Mouse (Mus musculus) kidney, embryonic 16.5 days (tissue): ENCODE data around the gene Scarb1. TPM values are rescaled to one million over a fixed set of nuclear protein-coding genes. Genes with fewer than 3 reads are reported as not detected.
A peak's percentile ranks its signal among the peaks of the same experiment; 100 is the strongest.

ENCODE experiments used
- ATAC-seq: fragments of 200-750 bp; cut with Nextera tagmentation; 2 replicates; pipeline ENCODE4 v1.8.0; 2017; ENCODE audit warnings: moderate TSS enrichment; ENCODE audit not compliant: low FRiP score, low TSS enrichment
- H3K27ac ChIP-seq: fragments of 300-500 bp; sonication (generic); 2 replicates; pipeline ENCODE4 v1.5.1; 2014; ENCODE audit warnings: low read length
- H3K27me3 ChIP-seq: fragments of 300-500 bp; sonication (generic); 2 replicates; pipeline ENCODE4 v1.6.1; 2014; ENCODE audit warnings: low read length, control low read depth, mixed read lengths; ENCODE audit not compliant: insufficient read depth
- H3K36me3 ChIP-seq: fragments of 300-500 bp; sonication (generic); 2 replicates; pipeline ENCODE4 v1.6.1; 2014; ENCODE audit warnings: low read length, control low read depth, mixed read lengths; ENCODE audit not compliant: insufficient read depth
- H3K4me1 ChIP-seq: fragments of 300-500 bp; sonication (generic); 2 replicates; pipeline ENCODE4 v1.6.1; 2014; ENCODE audit warnings: low read length, control low read depth, mixed read lengths; ENCODE audit not compliant: insufficient read depth
- H3K4me2 ChIP-seq: fragments of 300-500 bp; sonication (generic); replicated peaks from 2 replicates; pipeline ENCODE4 v1.6.1; 2014; ENCODE audit warnings: low read depth, low read length
- H3K4me3 ChIP-seq: fragments of 300-500 bp; sonication (generic); 2 replicates; pipeline ENCODE4 v1.5.1; 2014; ENCODE audit warnings: mild to moderate bottlenecking, low read length
- H3K9ac ChIP-seq: fragments of 300-500 bp; sonication (generic); replicated peaks from 2 replicates; pipeline ENCODE4 v1.6.1; 2014; ENCODE audit warnings: low read length
- H3K9me3 ChIP-seq: fragments of 300-500 bp; sonication (generic); 2 replicates; pipeline ENCODE4 v1.6.1; 2016; ENCODE audit warnings: low read length, control low read depth
- WGBS: fragments of 180-500 bp; shearing (Covaris S2); extraction: QIAGEN DNeasy Blood & Tissue Kit; methylation state at CpG from one replicate; pipeline ENCODE4 v1.1.7; 2014; 5-methylcytosine and 5-hydroxymethylcytosine counted together
- polyA plus RNA-seq: library from polyadenylated mRNA; unstranded; fragments of >200 nt; fragmentation: Nextera tagmentation; extraction: Ambion mirVana; gene quantifications from 2 replicates; pipeline ENCODE4 v1.2.1, GENCODE M21; 2015

Gene Scarb1
- polyA plus RNA-seq, 1 experiment from 2014 or later, result 103 TPM

DNA sequence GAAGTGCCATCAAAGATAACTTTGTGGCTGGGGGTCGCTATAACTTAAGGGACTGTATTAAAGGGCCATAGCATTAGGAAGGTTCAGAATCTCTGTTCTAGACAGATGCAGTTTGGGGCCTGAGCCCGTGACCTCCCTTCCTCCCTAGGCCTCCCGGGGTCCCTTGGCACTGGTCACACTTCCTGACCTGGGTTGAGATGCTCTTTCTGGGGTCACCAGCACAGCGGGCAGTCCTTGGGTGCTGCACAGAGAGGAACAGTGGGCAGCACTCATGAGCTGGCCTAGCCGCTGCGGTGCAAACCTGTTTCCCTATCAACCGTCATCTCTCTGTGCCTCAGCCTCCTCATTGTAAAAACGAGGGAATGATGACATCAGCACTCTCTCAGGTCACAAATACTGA lies 71.5 kb downstream of the Scarb1 start:
- no peak for ATAC-seq
- no peak overlapping the region for H3K27ac ChIP-seq
- H3K4me1 ChIP-seq, result peaks cover 28% of the 10 kb centered on the region
- no peak overlapping the region for H3K4me2 ChIP-seq
- H3K36me3 ChIP-seq, result no peaks in the 10 kb centered on the region
- WGBS, result 87% methylated on average over 8 of the region's 8 CpGs
- H3K9me3 ChIP-seq, result peaks cover 3% of the 10 kb centered on the region; the same call in 1 of the 2 replicates
- H3K4me3 ChIP-seq, result no peak overlapping the region
- no peaks in the 10 kb centered on the region for H3K27me3 ChIP-seq
- H3K9ac ChIP-seq, result no peak overlapping the region

DNA sequence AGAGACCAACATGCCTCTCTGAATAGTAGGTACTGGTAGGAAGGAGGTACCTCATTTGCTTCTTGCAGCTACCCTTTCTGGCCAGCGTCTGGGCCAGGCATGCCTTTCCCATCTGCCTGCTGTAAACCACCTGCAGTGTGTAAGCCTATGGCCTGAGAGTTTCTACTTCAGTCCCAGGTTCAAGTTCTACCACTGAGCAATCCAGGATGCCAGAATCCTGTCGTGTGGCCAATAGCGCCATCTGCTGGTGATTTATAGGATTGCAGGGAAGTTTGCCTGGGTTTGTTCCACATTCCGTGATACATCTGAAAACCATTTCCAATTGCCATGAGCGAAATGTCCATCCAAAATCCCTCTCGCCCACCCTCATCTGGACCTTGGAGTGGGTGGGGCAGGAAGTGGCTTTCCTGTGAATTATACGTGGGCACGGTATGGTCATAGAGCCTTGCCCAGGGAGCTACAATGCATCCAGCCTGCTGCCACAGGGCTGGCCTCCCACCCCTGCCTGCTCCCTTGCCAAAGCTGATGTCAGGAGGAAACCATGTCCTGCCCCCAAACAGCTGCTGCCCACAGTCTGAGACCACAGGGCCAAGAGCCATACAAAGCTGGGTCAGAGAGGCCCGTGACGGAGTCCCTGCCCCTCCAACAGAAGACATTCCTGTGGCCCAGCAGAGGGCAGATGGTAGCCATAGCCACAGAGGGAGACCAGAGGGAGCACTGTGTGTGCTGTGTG lies 72.7 kb downstream of the Scarb1 start:
- no peak for ATAC-seq
- H3K4me1 ChIP-seq, result peaks cover 26% of the 10 kb centered on the region
- WGBS, result 18% methylated on average over 10 of the region's 10 CpGs
- H3K9me3 ChIP-seq, result peaks cover 3% of the 10 kb centered on the region; the same call in 1 of the 2 replicates
- no peak overlapping the region for H3K9ac ChIP-seq
- H3K27ac ChIP-seq, result no peak overlapping the region
- H3K4me2 ChIP-seq, result peak overlapping the region; percentile 51
- H3K4me3 ChIP-seq, result no peak overlapping the region
- no peaks in the 10 kb centered on the region for H3K27me3 ChIP-seq
- H3K36me3 ChIP-seq, result no peaks in the 10 kb centered on the region

DNA sequence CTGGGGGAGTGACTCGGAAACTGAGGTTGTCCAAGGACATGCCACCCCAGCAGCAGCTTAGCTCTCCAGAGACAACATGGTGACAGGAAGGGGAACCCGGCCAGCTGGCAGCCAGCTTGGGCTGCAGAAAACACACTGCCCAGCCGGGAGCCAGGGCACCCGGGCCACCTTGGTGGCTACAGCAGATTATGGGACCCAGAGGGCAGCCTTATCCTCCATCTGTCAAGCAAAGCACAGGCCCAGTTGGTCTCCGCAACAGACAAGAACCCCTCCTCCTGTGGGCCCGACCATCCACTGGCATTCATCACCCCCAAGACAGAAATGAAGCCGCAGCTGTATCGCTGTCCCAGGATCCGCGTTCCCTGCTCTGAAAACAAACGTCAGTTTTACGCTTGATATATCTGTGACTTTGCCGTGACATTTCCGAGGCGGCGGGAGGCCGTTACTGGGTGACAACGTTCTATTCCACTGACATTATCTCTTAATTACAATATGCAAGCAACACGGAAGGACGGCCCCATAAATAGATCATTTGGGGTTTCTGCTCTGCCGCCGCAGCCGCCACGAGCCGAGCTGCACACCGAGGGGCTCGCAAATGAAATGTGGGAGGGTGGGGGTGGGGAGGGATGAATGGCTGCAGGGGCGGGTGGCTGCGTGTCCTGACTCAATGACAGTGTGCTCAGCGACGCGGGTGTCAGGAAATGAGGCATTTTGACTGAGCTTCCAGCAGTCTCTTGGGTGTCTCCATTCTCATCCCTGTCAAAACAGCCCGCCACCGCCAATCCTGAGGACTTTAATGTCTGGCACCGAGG lies 73.5 kb downstream of the Scarb1 start:
- peaks cover 26% of the 10 kb centered on the region for H3K4me1 ChIP-seq
- peak overlapping the region; percentile 17 for H3K4me3 ChIP-seq
- no peak overlapping the region for H3K9ac ChIP-seq
- no peak for ATAC-seq
- no peaks in the 10 kb centered on the region for H3K27me3 ChIP-seq
- 18% methylated on average over 35 of the region's 35 CpGs for WGBS
- peak overlapping the region; percentile 51 for H3K4me2 ChIP-seq
- no peak overlapping the region for H3K27ac ChIP-seq
- no peaks in the 10 kb centered on the region for H3K36me3 ChIP-seq
- peaks cover 3% of the 10 kb centered on the region; the same call in 1 of the 2 replicates for H3K9me3 ChIP-seq

DNA sequence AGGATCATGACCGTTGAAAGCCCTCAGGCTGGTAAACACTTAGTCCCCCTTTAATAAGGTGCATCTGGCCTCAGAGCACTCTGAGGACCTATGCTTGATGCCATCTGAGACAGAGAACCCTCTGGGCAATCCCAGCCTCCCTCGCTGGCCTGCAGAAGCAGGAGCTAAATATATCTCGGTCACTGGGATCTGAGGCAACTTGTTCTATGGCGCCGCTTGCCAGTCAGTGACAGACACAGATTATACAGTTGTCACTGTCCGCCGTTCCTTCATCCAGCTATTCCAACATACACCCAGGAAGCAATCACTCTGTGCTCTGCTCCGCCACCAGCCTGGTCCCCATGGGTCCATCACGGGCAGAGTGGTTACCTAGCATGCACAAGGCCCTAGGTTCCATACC lies 74.8 kb downstream of the Scarb1 start:
- H3K27me3 ChIP-seq, result no peaks in the 10 kb centered on the region
- peaks cover 3% of the 10 kb centered on the region; the same call in 1 of the 2 replicates for H3K9me3 ChIP-seq
- H3K9ac ChIP-seq, result no peak overlapping the region
- 77% methylated on average over 9 of the region's 9 CpGs for WGBS
- peaks cover 26% of the 10 kb centered on the region for H3K4me1 ChIP-seq
- no peak overlapping the region for H3K4me3 ChIP-seq
- ATAC-seq, result no peak
- H3K27ac ChIP-seq, result no peak overlapping the region
- H3K4me2 ChIP-seq, result no peak overlapping the region
- no peaks in the 10 kb centered on the region for H3K36me3 ChIP-seq

DNA sequence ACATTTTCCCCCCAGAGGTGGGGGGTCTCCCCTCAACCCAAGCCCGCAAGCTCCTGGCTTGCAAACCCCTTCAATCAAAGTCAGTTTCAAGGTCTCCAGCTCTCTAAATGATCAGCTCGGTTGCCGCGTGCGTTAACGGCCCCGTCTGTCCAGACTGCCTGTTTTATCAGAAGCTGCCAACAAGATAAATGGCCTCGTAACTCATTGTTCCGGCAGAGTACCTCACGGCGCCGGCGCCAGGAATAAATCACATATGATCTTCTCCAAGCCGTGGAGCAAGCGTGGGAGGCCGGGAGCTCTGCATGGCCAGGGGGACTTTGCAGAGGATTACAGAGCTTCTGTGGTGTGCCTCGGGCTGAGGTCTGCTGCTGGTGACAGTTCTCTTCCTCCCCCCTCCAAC lies 76.2 kb downstream of the Scarb1 start:
- Histone ChIP-seq H3K36me3 (no peaks in the 10 kb centered on the region), H3K4me2 (0 out of 2 replicates have a peak overlapping the region, but pooled peaks have one; percentile 7), H3K9ac (no peak overlapping the region), H3K27me3 (no peaks in the 10 kb centered on the region), H3K4me1 (peaks cover 26% of the 10 kb centered on the region), H3K27ac (peak overlapping the region; percentile 16; the same call in 1 of the 2 replicates), H3K4me3 (no peak overlapping the region), H3K9me3 (peaks cover 3% of the 10 kb centered on the region; the same call in 1 of the 2 replicates)
- peak; percentile 58 for ATAC-seq
- WGBS, result 2% methylated on average over 17 of the region's 17 CpGs

DNA sequence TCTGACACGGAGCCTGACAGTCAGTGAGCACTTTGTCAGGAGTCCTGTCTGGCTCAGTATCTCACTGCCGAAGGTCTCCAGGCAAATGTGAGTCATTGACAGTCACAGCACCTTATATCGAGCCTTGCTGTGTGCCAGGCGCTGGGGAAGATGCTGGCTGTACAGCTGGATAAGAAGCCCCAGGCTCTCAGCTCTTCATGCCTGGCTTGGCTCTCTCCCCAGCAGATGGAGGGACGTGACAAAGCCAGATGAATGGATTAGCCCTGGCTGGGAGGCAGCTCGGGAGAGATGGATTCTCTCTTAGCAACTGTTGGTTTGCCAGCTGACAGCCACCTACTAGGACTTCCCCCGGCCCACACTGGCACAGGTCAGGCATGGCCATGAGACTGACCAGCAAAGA lies 78.3 kb downstream of the Scarb1 start:
- no peaks in the 10 kb centered on the region for H3K27me3 ChIP-seq
- no peak for ATAC-seq
- whole genome bisulfite sequencing, result 50% methylated on average over 7 of the region's 7 CpGs
- no peak overlapping the region for H3K27ac ChIP-seq
- H3K9me3 ChIP-seq, result peaks cover 3% of the 10 kb centered on the region; the same call in 1 of the 2 replicates
- H3K9ac ChIP-seq, result no peak overlapping the region
- H3K4me1 ChIP-seq, result peaks cover 22% of the 10 kb centered on the region
- H3K36me3 ChIP-seq, result no peaks in the 10 kb centered on the region
- H3K4me2 ChIP-seq, result no peak overlapping the region
- no peak overlapping the region for H3K4me3 ChIP-seq

DNA sequence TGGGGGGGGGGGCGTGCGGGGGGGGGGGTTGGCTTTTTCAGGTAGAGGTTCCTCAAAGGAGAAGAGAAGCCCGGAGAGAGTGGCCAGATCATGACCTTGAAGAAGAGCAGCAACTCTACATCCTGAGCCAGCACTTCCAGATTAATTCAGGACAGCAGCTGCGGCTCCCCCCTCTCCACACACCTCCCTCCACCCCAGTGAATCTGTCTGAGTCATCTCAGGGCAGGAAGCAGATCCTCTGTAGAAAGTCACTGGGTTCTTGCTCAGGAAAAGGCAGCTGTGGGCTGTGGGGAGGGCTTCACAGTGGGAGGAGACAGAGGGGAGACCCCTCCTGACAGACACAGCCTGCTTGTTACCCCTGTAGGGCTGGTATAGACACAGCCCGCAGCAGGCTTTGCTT lies 87.0 kb downstream of the Scarb1 start:
- WGBS, result 58% methylated on average over 5 of the region's 5 CpGs
- peaks cover 4% of the 10 kb centered on the region; the same call in 1 of the 2 replicates for H3K9me3 ChIP-seq
- no peak overlapping the region for H3K4me2 ChIP-seq
- H3K36me3 ChIP-seq, result no peaks in the 10 kb centered on the region
- no peaks in the 10 kb centered on the region for H3K4me1 ChIP-seq
- H3K27ac ChIP-seq, result no peak overlapping the region
- ATAC-seq, result no peak
- H3K9ac ChIP-seq, result no peak overlapping the region
- no peak overlapping the region for H3K4me3 ChIP-seq
- H3K27me3 ChIP-seq, result no peaks in the 10 kb centered on the region

DNA sequence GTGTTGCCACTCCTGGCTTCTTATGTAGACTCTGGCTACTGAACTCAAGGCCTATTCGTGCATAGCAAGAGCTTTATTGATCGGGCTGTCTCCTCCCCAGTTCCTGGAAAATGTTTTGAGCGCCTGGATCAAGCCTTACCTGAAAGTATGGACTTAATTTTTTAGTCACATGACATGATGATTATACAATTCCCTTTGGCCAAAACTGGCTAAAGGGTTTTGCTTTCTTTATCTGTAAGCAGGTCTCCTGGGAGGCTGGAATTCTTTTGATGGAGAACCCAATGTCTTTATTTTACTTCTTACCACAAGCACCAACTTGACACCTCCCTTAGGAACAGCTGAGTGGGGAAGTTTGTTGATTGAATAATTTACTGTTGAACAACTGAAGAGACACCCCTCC lies 87.4 kb downstream of the Scarb1 start:
- no peak overlapping the region for H3K4me2 ChIP-seq
- H3K4me3 ChIP-seq, result no peak overlapping the region
- no peaks in the 10 kb centered on the region for H3K36me3 ChIP-seq
- 96% methylated on average over 3 of the region's 3 CpGs for WGBS
- no peak for ATAC-seq
- H3K27me3 ChIP-seq, result no peaks in the 10 kb centered on the region
- H3K4me1 ChIP-seq, result no peaks in the 10 kb centered on the region
- H3K27ac ChIP-seq, result no peak overlapping the region
- H3K9me3 ChIP-seq, result peaks cover 4% of the 10 kb centered on the region; the same call in 1 of the 2 replicates
- no peak overlapping the region for H3K9ac ChIP-seq

DNA sequence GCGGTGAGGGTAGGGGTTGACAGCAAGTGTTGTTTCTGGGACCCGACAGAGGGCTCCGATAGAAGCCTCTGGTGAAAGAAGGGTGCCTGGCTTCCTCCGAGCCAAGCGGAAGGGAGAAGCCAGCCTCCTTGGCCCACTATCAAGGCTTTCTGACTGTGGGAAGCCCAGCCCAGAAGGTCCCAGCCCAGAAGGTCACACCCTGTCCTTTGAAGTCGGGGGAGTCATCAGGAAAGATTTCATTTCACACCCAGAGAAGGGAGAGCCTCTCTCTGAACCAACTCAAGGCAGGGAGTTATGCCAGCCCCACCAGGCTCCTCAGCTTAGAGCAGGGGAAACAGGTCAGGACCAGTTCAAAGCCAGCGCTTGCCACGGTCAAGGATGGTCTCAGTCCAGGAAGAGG lies 88.2 kb downstream of the Scarb1 start:
- no peak overlapping the region for H3K27ac ChIP-seq
- 0 out of 2 replicates have a peak, but pooled peaks have one; percentile 36 for ATAC-seq
- 62% methylated on average over 8 of the region's 8 CpGs for WGBS

More for the DNA sequence above, 88.2 kb downstream of the Scarb1 start:
- Histone ChIP-seq H3K36me3 (no peaks in the 10 kb centered on the region), H3K4me1 (no peaks in the 10 kb centered on the region), H3K4me2 (no peak overlapping the region), H3K9me3 (peaks cover 4% of the 10 kb centered on the region; the same call in 1 of the 2 replicates), H3K27me3 (no peaks in the 10 kb centered on the region), H3K4me3 (no peak overlapping the region), H3K9ac (no peak overlapping the region)
